Mouse (Mus musculus) midbrain, embryonic 14.5 days (tissue): ENCODE results near the gene Pik3c2b. TPM values are rescaled to one million over a fixed set of nuclear protein-coding genes. Genes with fewer than 3 reads are reported as not detected.
"Not testable (repeated sequence)": the region's sequence is repeated elsewhere in the genome, so short reads cannot be mapped to it uniquely, and the experiment has no call there.

Source experiments
- ATAC-seq: fragments of 200-750 bp; cut with Nextera tagmentation; 2 replicates; pipeline ENCODE4 v1.8.0; 2017; ENCODE audit warnings: moderate number of reproducible peaks, moderate library complexity; ENCODE audit not compliant: low FRiP score, low TSS enrichment
- DNase-seq: peaks from one replicate; pipeline ENCODE4 v3.0.0-alpha.2; 2015
- H3K27ac ChIP-seq: fragments of 300-500 bp; sonication (generic); replicated peaks from 2 replicates; pipeline ENCODE4 v1.5.1; 2014; ENCODE audit warnings: mild to moderate bottlenecking, low read depth, low read length, moderate library complexity
- H3K27me3 ChIP-seq: fragments of 300-500 bp; sonication (generic); 2 replicates; pipeline ENCODE4 v1.6.1; 2014; ENCODE audit warnings: low read length, control low read depth, mixed read lengths; ENCODE audit not compliant: control insufficient read depth, insufficient read depth
- H3K36me3 ChIP-seq: fragments of 300-500 bp; sonication (generic); 2 replicates; pipeline ENCODE4 v1.6.1; 2014; ENCODE audit warnings: low read length, control low read depth; ENCODE audit not compliant: control insufficient read depth, insufficient read depth
- H3K4me1 ChIP-seq: fragments of 300-500 bp; sonication (generic); 2 replicates; pipeline ENCODE4 v1.6.1; 2014; ENCODE audit warnings: mild to moderate bottlenecking, antibody characterized with exemption, low read length, control low read depth; ENCODE audit not compliant: control insufficient read depth, insufficient read depth
- H3K4me2 ChIP-seq: fragments of 300-500 bp; sonication (generic); 2 replicates; pipeline ENCODE4 v1.6.1; 2014; ENCODE audit warnings: mild to moderate bottlenecking, low read length, moderate library complexity
- H3K4me3 ChIP-seq: fragments of 300-500 bp; sonication (generic); replicated peaks from 2 replicates; pipeline ENCODE4 v1.5.1; 2014; ENCODE audit warnings: low read depth, low read length
- H3K9ac ChIP-seq: fragments of 300-500 bp; sonication (generic); replicated peaks from 2 replicates; pipeline ENCODE4 v1.6.1; 2014; ENCODE audit warnings: mild to moderate bottlenecking, low read length, moderate library complexity
- H3K9me3 ChIP-seq: fragments of 300-500 bp; sonication (generic); 2 replicates; pipeline ENCODE4 v1.6.1; 2016; ENCODE audit warnings: low read length, control low read depth, mixed read lengths; ENCODE audit not compliant: control insufficient read depth
- WGBS: fragments of 180-500 bp; shearing (Covaris S2); extraction: QIAGEN DNeasy Blood & Tissue Kit; methylation state at CpG from one replicate; pipeline ENCODE4 v1.1.7; 2014; 5-methylcytosine and 5-hydroxymethylcytosine counted together
- polyA plus RNA-seq: library from polyadenylated mRNA; unstranded; fragments of >200 nt; fragmentation: Nextera tagmentation; extraction: Ambion mirVana; gene quantifications from 2 replicates; pipeline ENCODE4 v1.2.1, GENCODE M21; 2014

Pik3c2b gene
- polyA plus RNA-seq, 1 experiment from 2014 or later = 17.0 TPM

DNA sequence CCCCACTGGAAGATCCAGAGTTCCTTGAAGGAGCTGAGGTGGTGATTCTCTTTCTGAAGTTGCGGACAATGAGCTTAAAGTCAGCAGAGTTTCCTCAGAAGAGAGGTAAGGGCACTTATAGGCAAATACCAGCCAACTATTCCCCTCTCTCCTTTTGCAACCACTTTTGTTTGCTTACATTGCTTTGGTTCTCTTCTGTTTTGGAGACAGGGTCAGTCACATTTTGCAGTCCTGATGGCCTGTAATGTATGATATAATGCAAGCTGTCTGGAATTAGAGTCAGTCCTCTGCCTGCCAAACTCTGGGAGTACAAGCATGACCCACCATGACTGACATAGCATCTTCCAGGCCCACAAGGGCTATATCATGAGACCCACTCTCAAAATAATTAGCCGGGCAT, 18.3 kb upstream of the Pik3c2b start:
- H3K27me3 ChIP-seq = no peaks in the 10 kb centered on the region
- H3K9me3 ChIP-seq = no peaks in the 10 kb centered on the region
- no peak overlapping the region for H3K27ac ChIP-seq
- peaks cover 7% of the 10 kb centered on the region for H3K4me1 ChIP-seq
- H3K9ac ChIP-seq = no peak overlapping the region
- 96% methylated on average over 2 of the region's 2 CpGs for WGBS
- H3K4me3 ChIP-seq = no peak overlapping the region
- no peak overlapping the region for H3K4me2 ChIP-seq
- DNase-seq (no peak), ATAC-seq (no peak)
- no peaks in the 10 kb centered on the region for H3K36me3 ChIP-seq

DNA sequence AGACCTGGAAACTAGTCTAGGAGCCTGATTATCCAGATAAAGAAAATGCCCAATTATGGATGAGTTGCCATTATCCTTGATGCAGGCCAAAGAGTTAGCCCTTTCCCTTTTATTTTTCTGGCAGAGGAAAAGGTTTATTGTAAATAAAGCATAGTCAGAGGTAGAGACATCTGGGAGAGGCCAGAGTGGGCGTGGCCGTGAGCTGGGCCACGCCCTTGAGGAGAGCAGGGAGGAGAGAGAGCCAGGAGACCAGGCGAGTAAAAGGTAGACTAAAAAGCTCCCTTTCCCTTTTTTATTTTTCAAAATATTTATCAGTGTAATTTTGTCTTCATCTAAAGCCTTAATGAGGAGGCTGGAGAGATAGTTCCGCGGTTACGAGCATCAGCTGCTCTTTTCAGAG, 17.5 kb upstream of the Pik3c2b start:
- Histone ChIP-seq H3K4me1 (peaks cover 7% of the 10 kb centered on the region), H3K27ac (no peak overlapping the region), H3K9me3 (no peaks in the 10 kb centered on the region), H3K4me3 (no peak overlapping the region), H3K27me3 (no peaks in the 10 kb centered on the region), H3K36me3 (no peaks in the 10 kb centered on the region), H3K4me2 (no peak overlapping the region), H3K9ac (no peak overlapping the region)
- 40% methylated on average over 7 of the region's 7 CpGs for WGBS
- no peak for ATAC-seq
- DNase-seq = no peak

DNA sequence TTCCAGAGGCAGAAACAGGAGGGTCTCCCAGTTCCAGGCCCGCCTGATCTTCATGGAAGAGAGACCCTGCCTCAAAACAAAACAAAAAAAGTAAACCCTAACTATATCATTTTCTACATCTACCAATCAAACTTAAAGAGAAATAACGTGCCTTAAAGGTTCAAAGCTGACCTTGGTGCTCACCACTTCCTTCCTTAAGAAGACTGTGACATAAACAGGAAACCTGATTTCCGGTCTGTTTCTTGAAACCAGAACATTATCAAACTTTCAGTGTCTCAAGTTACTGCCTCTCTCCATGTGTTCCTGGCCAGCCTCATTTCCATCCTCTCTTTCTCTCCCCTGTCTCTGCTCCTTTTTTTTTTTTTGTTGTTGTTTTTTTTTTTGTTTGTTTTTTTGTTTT, 15.7 kb upstream of the Pik3c2b start:
- H3K4me1 ChIP-seq = no peaks in the 10 kb centered on the region
- H3K36me3 ChIP-seq = no peaks in the 10 kb centered on the region
- H3K27me3 ChIP-seq = no peaks in the 10 kb centered on the region
- H3K4me3 ChIP-seq = no peak overlapping the region
- H3K4me2 ChIP-seq = no peak overlapping the region
- H3K27ac ChIP-seq = no peak overlapping the region
- DNase-seq = no peak
- no peak overlapping the region for H3K9ac ChIP-seq
- ATAC-seq = no peak
- no peaks in the 10 kb centered on the region for H3K9me3 ChIP-seq
- WGBS = 90% methylated on average over 3 of the region's 3 CpGs

DNA sequence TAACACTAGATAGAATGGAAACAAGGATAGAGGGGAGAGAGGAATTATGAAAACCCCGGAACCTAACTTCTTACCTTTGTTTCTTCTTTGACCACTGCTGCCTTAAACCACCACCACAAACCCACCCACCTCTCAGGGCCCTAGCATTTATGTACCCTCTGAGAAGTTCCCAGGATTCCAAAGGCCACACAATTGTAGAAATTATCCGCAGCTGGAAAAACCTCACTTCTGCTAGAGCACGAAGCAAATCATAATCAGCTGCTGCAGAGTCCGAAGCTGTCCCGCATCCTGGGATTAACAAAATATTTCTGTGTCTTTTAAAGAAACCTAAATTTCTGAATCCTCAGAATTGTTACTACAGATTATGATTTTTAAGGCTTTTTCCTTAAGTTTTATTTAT, 15.0 kb upstream of the Pik3c2b start, which contains the start of gene Mdm4:
Gene Mdm4 (minus strand): TSS at position 101 of the 400 bp plus-strand sequence.
- WGBS = 94% methylated on average over 5 of the region's 5 CpGs
- H3K4me2 ChIP-seq = no peak within 1 kb of the TSS
- H3K27me3 ChIP-seq = no peaks in the 10 kb centered on the region
- no peaks in the 10 kb centered on the region for H3K4me1 ChIP-seq
- no peaks in the 10 kb centered on the region for H3K36me3 ChIP-seq
- DNase-seq (no peak), ATAC-seq (no peak)
- no peak within 1 kb of the TSS for H3K9ac ChIP-seq
- H3K27ac ChIP-seq = no peak within 1 kb of the TSS
- H3K4me3 ChIP-seq = no peak within 1 kb of the TSS
- no peaks in the 10 kb centered on the region for H3K9me3 ChIP-seq

DNA sequence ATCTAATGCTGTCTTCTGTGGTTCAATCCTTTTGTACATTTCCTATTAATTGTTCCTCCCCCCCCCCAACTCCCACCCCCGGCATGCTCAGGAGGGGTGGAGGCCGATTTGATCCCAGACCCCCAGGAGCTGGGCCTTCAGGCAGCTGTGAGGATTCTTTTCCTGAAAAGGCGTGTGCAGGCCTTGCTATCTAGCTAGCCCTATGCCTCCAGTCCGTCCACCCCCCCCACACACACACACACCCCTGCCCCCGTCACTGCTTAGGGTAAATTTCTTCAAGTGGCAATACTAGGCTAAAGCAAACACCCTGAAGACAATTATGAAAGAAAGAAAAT, 12.5 kb upstream of the Pik3c2b start:
- Histone ChIP-seq H3K4me2 (peak overlapping the region; percentile 61), H3K4me3 (peak overlapping the region; percentile 41), H3K27ac (peak overlapping the region; percentile 57; the same call in 1 of the 2 replicates), H3K9ac (peak overlapping the region; percentile 39; the same call in 1 of the 2 replicates), H3K36me3 (no peaks in the 10 kb centered on the region), H3K9me3 (no peaks in the 10 kb centered on the region), H3K27me3 (no peaks in the 10 kb centered on the region), H3K4me1 (no peaks in the 10 kb centered on the region)
- ATAC-seq (peak; percentile 40; the same call in 1 of the 2 replicates), DNase-seq (no peak)
- 15% methylated on average over 5 of the region's 5 CpGs for WGBS

DNA sequence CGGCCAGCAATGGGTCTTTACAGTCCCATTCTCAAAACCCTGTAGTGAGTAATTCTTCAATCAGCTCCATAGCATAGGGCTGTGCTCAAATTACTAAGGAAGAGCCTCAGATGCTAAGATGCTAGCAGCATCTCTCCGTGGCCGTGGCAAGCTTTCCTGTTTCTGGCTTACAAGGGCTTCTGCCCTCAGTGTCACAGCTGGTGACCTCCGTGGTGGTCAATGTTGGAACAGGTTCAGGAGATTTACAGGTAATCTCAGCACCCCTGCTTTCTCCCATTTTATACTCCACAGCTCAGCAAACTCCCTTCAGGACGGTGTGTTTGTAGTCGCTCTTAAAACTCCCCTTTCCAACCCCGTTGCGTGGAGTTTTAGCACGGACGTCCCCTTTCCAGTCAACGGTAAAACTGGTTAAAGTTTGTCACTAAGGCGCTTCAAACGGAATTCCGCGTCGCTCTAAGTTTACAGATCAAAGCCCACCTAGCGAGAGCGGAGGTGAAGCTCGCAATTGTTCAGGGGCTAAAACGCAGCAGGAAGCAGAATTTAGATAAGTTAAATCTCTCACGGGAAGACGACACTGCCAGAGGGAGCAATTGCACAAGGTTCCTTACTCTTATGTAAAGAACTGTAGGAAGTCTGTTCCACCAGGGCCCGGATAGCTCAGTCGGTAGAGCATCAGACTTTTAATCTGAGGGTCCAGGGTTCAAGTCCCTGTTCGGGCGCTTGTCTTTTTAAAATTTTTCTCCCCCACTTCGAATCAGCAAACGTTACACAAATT, 12.0 kb upstream of the Pik3c2b start:
- Histone ChIP-seq H3K27me3 (no peaks in the 10 kb centered on the region), H3K4me1 (no peaks in the 10 kb centered on the region)
- ATAC-seq = peak; percentile 81

GRCm38 (mm10) chr1:133034091-133034460, 11.4 kb upstream of the Pik3c2b start:
- no peak overlapping the region for H3K9ac ChIP-seq
- DNase-seq = peak; percentile 78

More for the DNA sequence above, 12.0 kb upstream of the Pik3c2b start:
- Histone ChIP-seq H3K36me3 (no peaks in the 10 kb centered on the region), H3K9ac (peak overlapping the region; percentile 39; the same call in 1 of the 2 replicates), H3K27ac (peak overlapping the region; percentile 57), H3K4me3 (peak overlapping the region; percentile 41), H3K4me2 (peak overlapping the region; percentile 61), H3K9me3 (no peaks in the 10 kb centered on the region)
- DNase-seq = peak; percentile 91
- WGBS = under 1% methylated on average over 28 of the region's 28 CpGs

GRCm38 (mm10) chr1:133034682-133035081, 10.8 kb upstream of the Pik3c2b start:
- ATAC-seq = not testable (repeated sequence)

More at GRCm38 (mm10) chr1:133034091-133034460, 11.4 kb upstream of the Pik3c2b start:
- no peaks in the 10 kb centered on the region for H3K9me3 ChIP-seq
- no peaks in the 10 kb centered on the region for H3K36me3 ChIP-seq
- no peaks in the 10 kb centered on the region for H3K4me1 ChIP-seq
- WGBS = 3% methylated on average over 11 of the region's 11 CpGs
- peak; percentile 60; the same call in 1 of the 2 replicates for ATAC-seq
- H3K27me3 ChIP-seq = no peaks in the 10 kb centered on the region
- H3K4me3 ChIP-seq = peak overlapping the region; percentile 41
- H3K27ac ChIP-seq = no peak overlapping the region
- peak overlapping the region; percentile 61 for H3K4me2 ChIP-seq

DNA sequence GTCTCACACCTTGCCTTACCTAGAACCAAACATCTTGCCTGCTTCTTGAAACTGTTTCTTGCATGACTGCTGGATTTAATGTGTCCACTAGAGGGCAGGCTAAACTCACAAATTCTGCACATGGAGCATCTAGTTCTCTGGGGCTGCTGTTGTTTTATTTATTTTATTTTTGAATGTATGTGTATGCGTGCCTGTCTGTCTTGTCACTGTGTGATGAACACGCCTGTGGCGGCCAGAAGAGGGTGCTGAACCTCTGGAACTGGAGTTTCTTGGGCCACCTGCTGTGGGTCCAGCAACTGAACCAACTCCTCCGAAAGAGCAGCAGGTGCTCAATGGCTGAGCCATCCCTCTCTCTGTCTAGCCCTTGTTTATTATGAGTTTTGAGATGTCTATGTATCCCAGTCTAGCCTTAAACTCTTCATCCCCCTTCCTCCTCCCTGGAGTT, 5.9 kb upstream of the Pik3c2b start:
- peak; percentile 76; the same call in 1 of the 2 replicates for ATAC-seq
- Histone ChIP-seq H3K9ac (no peak overlapping the region), H3K4me1 (no peaks in the 10 kb centered on the region), H3K36me3 (no peaks in the 10 kb centered on the region), H3K27ac (no peak overlapping the region), H3K9me3 (no peaks in the 10 kb centered on the region), H3K4me2 (0 out of 2 replicates have a peak overlapping the region, but pooled peaks have one; percentile 3), H3K27me3 (no peaks in the 10 kb centered on the region), H3K4me3 (no peak overlapping the region)
- DNase-seq = peak; percentile 92
- WGBS = 7% methylated on average over 4 of the region's 4 CpGs

More at GRCm38 (mm10) chr1:133034682-133035081, 10.8 kb upstream of the Pik3c2b start:
- H3K9ac ChIP-seq, H3K4me2 ChIP-seq, H3K4me3 ChIP-seq, H3K9me3 ChIP-seq, H3K36me3 ChIP-seq, H3K4me1 ChIP-seq, H3K27ac ChIP-seq, DNase-seq, H3K27me3 ChIP-seq: not testable (repeated sequence)
- 66% methylated on average over 7 of the region's 7 CpGs for WGBS
